Mouse (Mus musculus) lung, postnatal 0 days (tissue): ENCODE measurements at regions not wholly inside any gene's neighbourhood (a gene's known extent, or its start where the extent isn't known, plus 50 kb on each side); places are given as distances from the start of the nearest gene placed in this dataset.

Experiments used
- CTCF ChIP-seq: IDR thresholded peaks from 2 replicates; pipeline ENCODE4 v1.5.1; 2016; ENCODE audit warnings: antibody characterized with exemption, mild to moderate bottlenecking
- EP300 ChIP-seq: IDR thresholded peaks from 2 replicates; pipeline ENCODE4 v1.6.1; 2016; ENCODE audit warnings: antibody characterized with exemption, mild to moderate bottlenecking, control low read depth

- TF ChIP-seq CTCF (no peak), EP300 (no peak)
Observed at GRCm38 (mm10) chr9:112905955-112906354, 670.2 kb upstream of the Arpp21 start.
